Mouse (Mus musculus): ENCODE measurements around the gene Hdac9. TPM values are rescaled to one million over a fixed set of nuclear protein-coding genes. Genes with fewer than 3 reads are reported as not detected.
"Not testable (repeated sequence)": the region's sequence is repeated elsewhere in the genome, so short reads cannot be mapped to it uniquely, and the experiment has no call there.

The Hdac9 gene
- polyA plus RNA-seq, 1 experiment from 2014 or later, result 13.1 TPM

DNA sequence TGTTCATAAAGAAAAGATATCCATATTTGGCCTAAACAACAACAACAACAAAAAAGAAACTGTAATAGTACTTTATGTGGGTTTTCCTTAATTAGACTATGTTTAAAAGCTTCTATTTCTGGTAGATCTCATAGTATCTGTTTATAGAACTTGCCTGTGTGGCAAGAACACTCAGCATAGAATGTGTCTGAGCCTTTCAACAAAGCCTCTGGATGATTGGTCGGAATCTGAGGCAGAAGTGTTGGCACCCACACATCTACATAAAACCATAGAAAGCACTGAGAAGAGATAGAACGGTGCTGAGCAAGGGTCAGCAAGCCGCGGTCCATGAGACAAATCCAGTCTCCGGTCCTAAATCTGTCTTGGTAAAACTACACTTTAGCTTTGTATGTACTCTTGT, 464.3 kb downstream of the Hdac9 start:
- Histone ChIP-seq H3K27ac (replicated peaks) (no peak overlapping the region), H3K4me2 (replicated peaks) (no peak overlapping the region), H3K36me3 (no peaks in the 10 kb centered on the region), H3K9me3 (no peaks in the 10 kb centered on the region), H3K27me3 (no peaks in the 10 kb centered on the region), H3K4me1 (no peaks in the 10 kb centered on the region), H3K9ac (replicated peaks) (no peak overlapping the region), H3K4me3 (no peak overlapping the region)
- no peak for ATAC-seq (replicated peaks)
- WGBS, result 92% methylated on average over 5 of the region's 5 CpGs

DNA sequence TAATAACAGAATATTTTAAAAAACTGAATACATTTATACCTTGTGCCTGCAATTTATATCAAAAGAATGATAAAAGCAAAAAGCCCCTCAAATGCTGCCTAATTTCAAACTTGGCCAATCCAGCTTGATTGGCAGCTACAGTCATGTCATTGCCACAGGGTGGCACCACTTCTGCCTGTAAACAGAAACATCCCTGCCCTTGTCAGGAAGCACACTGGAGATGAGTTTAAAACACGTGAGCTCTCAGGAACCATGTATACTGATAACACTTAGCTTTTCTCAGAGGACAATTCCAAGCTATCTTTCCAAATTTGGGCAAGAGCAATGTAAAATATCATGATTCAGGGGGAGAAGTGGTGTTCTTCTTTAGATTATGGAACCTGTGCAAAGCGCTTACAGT, 465.7 kb downstream of the Hdac9 start:
- Histone ChIP-seq H3K9me3 (no peaks in the 10 kb centered on the region), H3K36me3 (no peaks in the 10 kb centered on the region), H3K27ac (replicated peaks) (no peak overlapping the region), H3K4me2 (replicated peaks) (no peak overlapping the region), H3K4me1 (no peaks in the 10 kb centered on the region), H3K4me3 (no peak overlapping the region), H3K9ac (replicated peaks) (no peak overlapping the region), H3K27me3 (no peaks in the 10 kb centered on the region)
- no peak for ATAC-seq (replicated peaks)
- WGBS, result 64% methylated on average over 2 of the region's 2 CpGs

DNA sequence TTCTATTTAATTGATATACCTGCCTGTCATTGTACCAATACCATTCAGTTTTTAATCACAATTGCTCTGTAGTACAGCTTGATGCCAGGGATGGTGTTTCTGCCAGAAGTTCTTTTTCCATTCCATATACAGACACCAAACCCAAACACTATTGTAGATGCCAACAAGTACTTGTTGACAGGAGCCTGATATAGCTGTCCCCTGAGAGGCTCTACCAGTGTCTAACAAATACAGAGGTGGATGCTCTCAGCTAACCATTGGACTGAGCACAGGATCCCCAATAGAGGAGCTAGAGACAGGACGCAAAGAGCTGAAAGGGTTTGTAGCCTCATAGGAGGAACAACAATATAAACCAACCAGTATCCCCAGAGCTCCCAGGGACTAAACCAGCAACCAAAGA, 472.2 kb downstream of the Hdac9 start:
- not testable (repeated sequence) for H3K9me3 ChIP-seq; H3K4me1 ChIP-seq; H3K27ac ChIP-seq (replicated peaks); H3K36me3 ChIP-seq; ATAC-seq (replicated peaks); H3K4me3 ChIP-seq; H3K27me3 ChIP-seq; H3K9ac ChIP-seq (replicated peaks); H3K4me2 ChIP-seq (replicated peaks)
- WGBS, result 94% methylated on average over 1 of the region's 1 CpGs

DNA sequence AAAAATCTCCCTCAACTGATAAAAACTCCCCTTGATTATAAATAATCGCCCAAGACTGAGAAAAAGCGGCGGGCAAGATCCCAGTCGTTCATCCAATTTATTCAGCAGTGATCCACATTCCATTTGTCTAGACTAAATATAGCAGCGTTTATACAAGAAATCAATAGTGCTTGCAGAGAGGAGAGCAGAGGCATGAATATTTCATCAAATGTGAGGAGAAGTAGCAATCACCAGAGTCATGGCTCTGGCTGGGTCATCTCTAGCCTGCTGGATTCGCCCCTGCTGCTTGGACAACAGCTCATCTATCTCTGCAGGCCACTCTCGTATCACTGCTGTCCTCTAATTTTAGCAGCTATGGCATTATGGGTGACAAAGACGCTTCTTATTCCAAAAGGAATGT, 476.0 kb downstream of the Hdac9 start:
- H3K4me3 ChIP-seq, result no peak overlapping the region
- ATAC-seq (replicated peaks), result no peak
- H3K4me2 ChIP-seq (replicated peaks), result no peak overlapping the region
- H3K9me3 ChIP-seq, result no peaks in the 10 kb centered on the region
- WGBS, result 57% methylated on average over 8 of the region's 8 CpGs
- H3K4me1 ChIP-seq, result peaks cover 4% of the 10 kb centered on the region; the same call in 1 of the 2 replicates
- no peaks in the 10 kb centered on the region for H3K36me3 ChIP-seq
- no peak overlapping the region for H3K27ac ChIP-seq (replicated peaks)
- H3K27me3 ChIP-seq, result no peaks in the 10 kb centered on the region
- no peak overlapping the region for H3K9ac ChIP-seq (replicated peaks)

DNA sequence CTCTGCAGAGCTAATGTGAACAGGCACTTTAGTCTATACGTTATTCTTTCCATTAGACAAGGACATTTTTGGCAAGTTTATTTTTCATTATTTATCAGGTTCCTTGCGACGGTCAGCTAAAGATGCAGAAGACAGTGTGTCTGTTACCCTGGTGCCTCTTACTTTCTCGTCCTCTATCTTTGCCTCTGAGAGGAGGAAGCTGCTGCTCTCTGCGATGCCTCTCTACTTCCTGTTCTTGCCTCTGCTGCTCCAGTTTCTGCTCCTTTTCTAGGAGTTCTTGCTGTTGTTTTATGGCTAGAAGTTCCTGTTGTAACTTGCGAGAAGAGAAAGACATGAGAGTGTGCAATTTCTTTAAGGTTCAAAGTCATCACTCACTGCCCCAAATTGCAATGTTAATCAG, 484.0 kb downstream of the Hdac9 start:
- Histone ChIP-seq H3K9ac (replicated peaks) (no peak overlapping the region), H3K4me2 (replicated peaks) (no peak overlapping the region), H3K27ac (replicated peaks) (no peak overlapping the region), H3K9me3 (no peaks in the 10 kb centered on the region), H3K36me3 (no peaks in the 10 kb centered on the region), H3K4me3 (no peak overlapping the region), H3K27me3 (no peaks in the 10 kb centered on the region), H3K4me1 (no peaks in the 10 kb centered on the region)
- 80% methylated on average over 6 of the region's 6 CpGs for WGBS
- ATAC-seq (replicated peaks), result no peak

DNA sequence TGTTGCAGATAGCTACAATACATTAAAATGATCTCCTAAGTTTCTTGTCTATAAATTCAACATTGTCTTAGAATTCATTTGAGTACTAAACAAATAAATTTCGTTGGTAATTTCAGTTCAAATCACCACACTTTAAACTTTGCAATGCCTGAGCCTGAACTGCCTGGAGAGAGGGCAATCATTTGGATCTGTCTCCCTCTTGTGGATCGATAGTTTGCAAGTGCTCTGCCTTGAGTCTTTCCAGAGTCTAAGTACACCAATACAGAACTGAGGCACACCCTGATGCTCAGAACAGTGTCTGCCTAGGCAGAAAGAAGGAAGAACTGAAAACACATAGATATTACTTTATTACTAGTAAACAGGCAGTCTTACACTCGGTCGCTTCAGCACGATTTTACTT, 484.4 kb downstream of the Hdac9 start:
- no peak overlapping the region for H3K27ac ChIP-seq (replicated peaks)
- peak; percentile 87 for ATAC-seq (replicated peaks)
- no peak overlapping the region for H3K4me2 ChIP-seq (replicated peaks)
- H3K9me3 ChIP-seq, result no peaks in the 10 kb centered on the region
- no peak overlapping the region for H3K9ac ChIP-seq (replicated peaks)
- H3K27me3 ChIP-seq, result no peaks in the 10 kb centered on the region
- H3K4me3 ChIP-seq, result no peak overlapping the region
- WGBS, result 64% methylated on average over 5 of the region's 5 CpGs
- H3K36me3 ChIP-seq, result no peaks in the 10 kb centered on the region
- H3K4me1 ChIP-seq, result no peaks in the 10 kb centered on the region

DNA sequence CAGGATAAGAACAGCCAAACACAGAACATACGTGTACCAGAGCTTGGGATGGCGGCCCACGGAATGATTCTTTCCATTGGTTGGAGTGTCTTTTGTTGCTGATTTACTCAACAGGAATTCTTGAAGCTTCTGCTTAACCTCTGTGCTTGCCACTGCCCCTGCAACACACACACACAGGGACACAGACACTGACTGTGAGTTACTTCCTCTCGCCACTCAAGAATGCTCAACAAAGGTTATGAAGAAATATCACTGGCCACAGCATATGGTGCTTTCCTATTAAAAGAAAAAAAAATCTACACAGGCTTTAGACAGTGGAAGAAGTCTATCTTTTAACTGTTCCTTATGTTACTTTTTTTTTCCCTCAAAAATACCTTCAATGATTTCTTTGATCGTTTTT, 485.1 kb downstream of the Hdac9 start:
- Histone ChIP-seq H3K4me2 (replicated peaks) (no peak overlapping the region), H3K36me3 (no peaks in the 10 kb centered on the region), H3K9me3 (no peaks in the 10 kb centered on the region), H3K4me1 (no peaks in the 10 kb centered on the region), H3K27ac (replicated peaks) (no peak overlapping the region), H3K27me3 (no peaks in the 10 kb centered on the region), H3K4me3 (no peak overlapping the region), H3K9ac (replicated peaks) (no peak overlapping the region)
- no peak for ATAC-seq (replicated peaks)
- WGBS, result 88% methylated on average over 5 of the region's 5 CpGs

DNA sequence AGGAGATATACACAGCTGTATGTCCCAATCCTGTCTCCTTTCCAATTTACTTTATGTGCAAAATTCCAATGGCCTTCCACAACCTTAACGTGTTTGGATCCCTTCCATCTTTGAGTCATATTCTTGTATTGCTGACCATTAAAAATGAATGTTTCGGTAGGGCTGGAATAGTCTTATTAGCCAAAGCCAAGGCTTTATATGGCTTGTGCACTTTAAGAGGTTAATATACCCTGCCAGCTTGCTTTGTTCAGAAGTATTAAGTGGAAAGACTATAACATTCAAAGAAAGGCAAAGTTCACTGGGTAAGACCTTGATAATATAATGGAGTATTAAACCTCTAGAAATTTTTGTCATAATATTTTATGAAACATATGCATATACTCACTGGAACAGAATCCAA, 491.4 kb downstream of the Hdac9 start:
- WGBS, result 86% methylated on average over 2 of the region's 2 CpGs
- no peak overlapping the region for H3K4me2 ChIP-seq (replicated peaks)
- no peak overlapping the region for H3K9ac ChIP-seq (replicated peaks)
- H3K27ac ChIP-seq (replicated peaks), result no peak overlapping the region
- ATAC-seq (replicated peaks), result no peak
- H3K9me3 ChIP-seq, result no peaks in the 10 kb centered on the region
- no peaks in the 10 kb centered on the region for H3K4me1 ChIP-seq
- H3K4me3 ChIP-seq, result no peak overlapping the region
- H3K27me3 ChIP-seq, result no peaks in the 10 kb centered on the region
- no peaks in the 10 kb centered on the region for H3K36me3 ChIP-seq

DNA sequence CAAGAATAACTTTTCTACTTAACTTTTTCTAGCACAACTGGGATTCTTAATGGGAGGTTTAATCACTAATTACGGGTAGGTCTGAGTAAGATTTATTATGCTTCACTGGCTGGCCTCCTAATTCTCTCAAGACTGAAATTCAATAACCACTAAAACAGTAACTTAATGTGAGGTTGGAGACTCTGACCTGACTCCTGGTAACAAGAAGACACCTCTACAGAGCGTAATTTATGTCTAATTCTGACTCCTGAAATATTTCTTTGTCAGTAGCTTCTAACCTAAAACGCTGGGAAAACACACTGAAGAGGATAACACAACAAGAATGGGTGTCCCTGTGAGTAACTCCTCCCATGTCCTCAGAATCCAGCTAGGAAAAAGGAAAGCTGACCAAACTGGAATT, 508.8 kb downstream of the Hdac9 start:
- no peak overlapping the region for H3K4me3 ChIP-seq
- H3K9me3 ChIP-seq, result no peaks in the 10 kb centered on the region
- H3K4me2 ChIP-seq (replicated peaks), result no peak overlapping the region
- H3K27me3 ChIP-seq, result no peaks in the 10 kb centered on the region
- no peak for ATAC-seq (replicated peaks)
- 43% methylated on average over 3 of the region's 3 CpGs for WGBS
- no peaks in the 10 kb centered on the region; the same call in 1 of the 2 replicates for H3K36me3 ChIP-seq
- no peaks in the 10 kb centered on the region for H3K4me1 ChIP-seq
- H3K27ac ChIP-seq (replicated peaks), result no peak overlapping the region
- no peak overlapping the region for H3K9ac ChIP-seq (replicated peaks)

DNA sequence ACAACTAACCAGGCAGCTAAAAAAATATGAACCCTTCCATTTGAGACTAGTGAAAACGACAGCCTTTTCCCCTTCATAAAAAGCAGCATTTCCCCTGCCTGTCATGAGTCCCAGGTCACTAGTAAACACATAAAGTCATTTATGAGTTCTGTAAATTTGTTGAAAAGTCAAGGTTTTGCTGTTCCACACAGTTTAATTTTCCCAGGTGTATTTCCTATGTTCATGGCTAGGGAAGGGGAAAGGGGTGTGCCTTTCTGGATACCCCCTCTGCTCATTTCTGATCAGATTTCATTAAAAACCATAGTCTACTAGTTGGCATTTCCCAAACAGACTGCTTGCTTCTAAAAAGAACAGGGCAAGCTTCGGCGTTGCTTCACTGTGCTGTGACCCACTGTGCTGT, 509.8 kb downstream of the Hdac9 start:
- Histone ChIP-seq H3K4me1 (no peaks in the 10 kb centered on the region), H3K36me3 (no peaks in the 10 kb centered on the region; the same call in 1 of the 2 replicates), H3K9ac (replicated peaks) (no peak overlapping the region), H3K4me3 (no peak overlapping the region), H3K4me2 (replicated peaks) (no peak overlapping the region), H3K9me3 (no peaks in the 10 kb centered on the region), H3K27me3 (no peaks in the 10 kb centered on the region), H3K27ac (replicated peaks) (no peak overlapping the region)
- no peak for ATAC-seq (replicated peaks)
- 89% methylated on average over 3 of the region's 3 CpGs for WGBS

DNA sequence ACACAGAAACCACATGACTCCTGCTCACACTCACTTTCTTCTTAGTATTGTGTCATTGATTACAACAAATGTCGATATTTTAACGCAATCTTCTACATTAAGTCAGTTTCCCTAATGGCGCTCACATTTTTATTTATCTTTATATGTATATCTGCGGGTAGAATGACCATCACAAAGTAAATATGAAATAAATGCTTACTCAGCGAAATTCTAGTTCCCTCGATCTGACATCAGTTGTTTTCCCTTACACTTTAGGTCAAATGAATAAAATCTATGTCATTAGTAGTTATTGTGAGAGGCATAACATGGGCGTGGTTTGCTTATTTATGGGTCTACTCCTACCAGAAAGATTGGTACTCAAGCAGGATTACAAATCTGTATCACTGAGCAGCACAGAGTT, 514.8 kb downstream of the Hdac9 start:
- no peaks in the 10 kb centered on the region for H3K9me3 ChIP-seq
- ATAC-seq (replicated peaks), result no peak
- no peak overlapping the region for H3K27ac ChIP-seq (replicated peaks)
- 96% methylated on average over 7 of the region's 7 CpGs for WGBS
- no peaks in the 10 kb centered on the region for H3K27me3 ChIP-seq
- H3K4me2 ChIP-seq (replicated peaks), result no peak overlapping the region
- no peak overlapping the region for H3K4me3 ChIP-seq
- no peak overlapping the region for H3K9ac ChIP-seq (replicated peaks)
- no peaks in the 10 kb centered on the region; the same call in 1 of the 2 replicates for H3K36me3 ChIP-seq
- no peaks in the 10 kb centered on the region for H3K4me1 ChIP-seq

DNA sequence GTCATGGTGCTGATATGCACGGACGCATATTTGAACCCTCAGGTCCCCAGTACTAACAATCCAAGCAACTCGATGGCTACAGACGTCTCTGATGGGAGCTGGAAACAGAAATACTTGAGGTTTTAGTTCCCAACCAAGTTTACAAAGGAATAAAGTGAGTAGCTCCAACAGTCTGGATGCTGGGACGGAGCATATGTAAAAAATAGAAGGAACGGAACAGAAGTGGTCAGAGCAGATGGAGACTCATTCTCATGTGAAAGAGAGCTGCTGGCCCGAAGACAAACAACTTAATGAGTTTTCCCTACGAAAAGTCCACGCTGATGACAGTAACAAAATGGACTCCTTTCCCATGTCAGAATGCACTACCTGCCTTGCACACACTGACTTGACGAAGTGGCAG, 518.3 kb downstream of the Hdac9 start:
- Histone ChIP-seq H3K4me2 (replicated peaks) (no peak overlapping the region), H3K27me3 (no peaks in the 10 kb centered on the region), H3K36me3 (no peaks in the 10 kb centered on the region), H3K4me1 (no peaks in the 10 kb centered on the region), H3K4me3 (no peak overlapping the region), H3K9ac (replicated peaks) (no peak overlapping the region), H3K9me3 (no peaks in the 10 kb centered on the region), H3K27ac (replicated peaks) (no peak overlapping the region)
- whole genome bisulfite sequencing, result 88% methylated on average over 10 of the region's 10 CpGs
- no peak; the same call in 1 of the 2 replicates for ATAC-seq (replicated peaks)

DNA sequence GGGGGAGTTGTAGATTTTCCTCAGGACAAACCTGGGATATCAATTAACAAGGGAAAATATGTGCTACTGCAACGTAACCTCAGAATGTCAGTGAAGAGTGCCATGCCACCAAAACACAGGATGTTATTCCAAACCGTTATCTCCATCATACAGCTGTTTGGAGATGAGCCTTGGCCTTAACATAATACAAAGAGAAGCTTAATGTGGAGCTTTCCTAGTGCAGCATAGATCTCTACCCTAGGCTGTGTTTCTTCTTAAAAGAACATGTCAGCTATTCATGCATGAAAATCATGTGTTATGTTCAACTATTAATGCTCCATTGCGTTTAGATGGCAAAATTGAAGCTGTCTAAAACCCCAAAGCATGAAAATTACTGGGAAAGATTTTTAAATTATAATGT, 522.6 kb downstream of the Hdac9 start:
- no peaks in the 10 kb centered on the region for H3K27me3 ChIP-seq
- H3K9me3 ChIP-seq, result no peaks in the 10 kb centered on the region
- H3K27ac ChIP-seq (replicated peaks), result no peak overlapping the region
- ATAC-seq (replicated peaks), result no peak
- no peaks in the 10 kb centered on the region for H3K4me1 ChIP-seq
- H3K36me3 ChIP-seq, result no peaks in the 10 kb centered on the region
- H3K4me2 ChIP-seq (replicated peaks), result no peak overlapping the region
- WGBS, result 85% methylated on average over 3 of the region's 3 CpGs
- H3K9ac ChIP-seq (replicated peaks), result no peak overlapping the region
- H3K4me3 ChIP-seq, result no peak overlapping the region

Data from forebrain, embryonic 15.5 days (tissue).